Mouse (Mus musculus) layer of hippocampus, postnatal 25 days (tissue): ENCODE results near the gene Phlda1. TPM values are rescaled to one million over a fixed set of nuclear protein-coding genes. Genes with fewer than 3 reads are reported as not detected.
"Not testable (repeated sequence)": the region's sequence is repeated elsewhere in the genome, so short reads cannot be mapped to it uniquely, and the experiment has no call there.

Source experiments
- DNase-seq, 2 experiments: peaks; one replicate each; pipeline ENCODE4 v3.0.0; 2022; ENCODE audit warnings: mixed read lengths in 2 of 2, low spot score in 1 of 2; ENCODE audit errors: extremely low spot score in 1 of 2
- total RNA-seq, 2 experiments: library from RNA; stranded (reverse); gene quantifications; 2 replicates each; pipeline ENCODE4 v1.2.3; 2021

Phlda1 gene
- 10 to 100 TPM; 19.6 to 22.3 TPM for total RNA-seq

DNA sequence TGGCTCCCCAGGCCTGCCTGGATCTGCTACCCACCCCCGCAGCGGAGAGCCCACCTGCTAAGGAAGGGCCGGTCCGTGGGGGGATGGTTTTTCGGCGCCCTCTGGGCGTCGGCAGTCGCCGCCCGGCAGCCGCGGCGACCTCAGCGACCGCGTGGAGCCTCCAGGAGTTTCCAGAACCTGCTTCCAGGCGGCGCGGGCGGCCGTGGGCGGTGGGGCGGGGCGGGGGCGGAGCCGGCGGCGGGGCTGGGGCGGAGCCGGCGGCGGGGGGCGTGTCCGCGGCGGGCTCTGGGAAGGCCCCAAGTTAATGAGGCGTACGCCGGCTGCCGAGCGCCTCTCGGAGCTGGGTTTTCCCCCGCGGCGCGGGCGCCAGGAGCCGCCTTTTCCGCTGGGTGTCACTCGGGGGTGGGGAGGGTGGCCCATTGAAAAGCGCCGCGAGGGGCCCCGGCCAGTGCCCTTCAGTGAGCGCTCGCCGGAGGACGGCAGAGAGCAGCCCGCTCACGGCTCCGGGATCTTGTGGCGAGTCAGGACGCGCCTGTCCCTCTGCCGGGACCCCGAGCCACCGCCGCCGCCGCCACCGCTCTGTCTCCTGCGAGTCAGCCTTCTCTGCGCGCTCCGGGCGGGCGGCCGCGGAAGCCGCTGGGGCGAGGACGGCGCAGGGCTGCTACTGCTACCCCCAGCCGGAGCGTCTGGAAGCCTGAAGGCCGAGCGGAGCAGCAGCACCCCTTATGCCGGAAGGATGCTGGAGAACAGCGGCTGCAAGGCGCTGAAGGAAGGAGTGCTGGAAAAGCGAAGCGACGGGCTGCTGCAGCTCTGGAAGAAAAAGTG, at the start of gene Phlda1:
Phlda1 (plus strand) TSS at position 186 of the 825 bp plus-strand sequence.
- peak; percentile 86 to 89 for DNase-seq

DNA sequence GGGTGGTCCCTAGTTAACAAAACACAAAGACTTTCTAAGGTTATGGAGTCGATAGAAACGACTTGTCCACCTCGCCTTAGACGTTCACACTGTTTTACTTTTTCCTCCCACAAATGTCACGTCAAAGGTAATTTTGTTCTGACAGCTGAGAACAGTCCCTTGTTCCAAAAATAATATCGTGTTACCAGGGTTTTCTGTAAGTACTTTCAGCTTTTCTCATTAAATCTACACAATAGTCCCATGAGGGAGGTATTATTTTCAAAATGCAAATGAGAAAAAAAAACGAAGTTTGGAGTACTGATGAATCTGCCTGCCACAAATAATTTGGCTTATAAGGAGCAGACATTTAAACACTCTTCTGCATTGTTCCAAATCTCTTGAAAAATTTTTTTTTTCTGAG, 48.0 kb upstream of the Phlda1 start:
- no peak for DNase-seq

DNA sequence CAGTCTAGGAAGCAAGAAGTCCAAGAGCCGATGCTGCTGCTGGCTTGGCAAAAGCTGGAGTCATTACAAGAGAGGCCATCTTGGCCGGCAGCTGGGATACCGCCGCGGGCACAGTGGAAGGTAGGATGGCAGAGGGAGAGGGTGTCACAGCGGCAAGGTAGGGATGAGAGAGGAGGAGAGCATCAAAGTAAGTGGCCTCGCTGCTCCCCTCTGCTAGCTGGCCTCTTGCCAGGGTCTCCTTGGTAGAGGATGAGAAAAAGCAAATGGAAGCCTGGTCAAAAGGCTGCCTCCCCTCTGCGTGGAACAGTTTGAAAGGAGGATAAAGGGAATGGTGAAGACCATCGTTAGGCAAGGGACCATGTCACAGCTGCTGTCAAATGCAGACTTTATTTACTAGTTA, 47.0 kb upstream of the Phlda1 start:
- DNase-seq: no peak

DNA sequence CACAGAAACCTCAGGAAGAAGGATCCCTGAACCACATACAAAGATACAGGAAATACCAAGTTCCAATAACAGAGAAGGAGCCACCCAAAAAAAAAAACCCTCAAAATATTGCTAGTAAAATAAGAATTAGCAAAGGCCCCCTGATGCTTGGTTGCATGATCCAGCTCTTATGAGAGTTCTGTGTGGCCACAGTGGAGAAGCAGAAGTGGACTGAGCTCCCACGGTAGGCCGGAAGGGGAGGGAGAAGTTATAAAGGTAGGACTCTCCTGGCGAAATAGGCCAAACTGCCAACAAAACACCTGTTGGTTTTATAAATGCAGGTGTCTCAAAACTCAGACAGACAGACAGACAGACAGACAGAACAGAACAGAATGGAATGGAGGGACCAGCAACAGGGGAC, 46.2 kb upstream of the Phlda1 start:
- no peak for DNase-seq

DNA sequence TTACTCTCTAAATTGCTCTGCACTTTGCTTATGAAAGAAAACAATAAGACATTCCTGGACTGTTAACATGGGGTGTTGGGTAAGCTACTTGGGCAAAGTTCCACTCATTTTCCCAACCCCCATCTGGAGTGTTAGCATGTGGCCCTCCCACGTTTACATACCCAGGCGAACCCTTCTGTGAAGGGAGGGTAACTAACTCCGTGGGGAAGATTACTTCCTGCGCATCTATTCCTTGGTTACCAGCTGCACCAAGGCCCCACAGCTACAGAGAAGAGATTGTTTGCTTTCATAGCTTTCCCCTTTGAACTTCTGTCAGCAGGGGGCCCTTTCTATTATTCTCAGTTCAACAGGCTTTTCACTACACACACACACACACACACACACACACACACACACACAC, 45.7 kb upstream of the Phlda1 start:
- DNase-seq: no peak

DNA sequence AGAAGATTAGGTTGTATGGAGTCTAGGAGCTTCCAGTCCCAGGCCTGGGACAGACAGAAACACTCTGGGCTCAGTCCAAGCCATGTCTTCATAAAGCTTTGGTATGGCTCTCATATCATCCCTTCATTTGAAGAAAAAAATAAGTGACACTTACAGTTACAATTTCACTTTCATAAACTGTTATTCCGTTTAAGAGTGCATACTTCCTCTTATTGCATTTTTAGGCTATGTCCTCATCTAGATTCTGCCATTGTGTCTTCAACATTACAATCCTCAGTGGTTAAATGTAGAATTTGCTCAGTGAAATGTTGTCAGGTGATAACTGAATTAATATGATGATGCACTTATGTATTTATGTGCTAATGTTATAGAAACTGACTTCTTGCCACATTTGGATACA, 41.3 kb upstream of the Phlda1 start:
- no peak for DNase-seq

DNA sequence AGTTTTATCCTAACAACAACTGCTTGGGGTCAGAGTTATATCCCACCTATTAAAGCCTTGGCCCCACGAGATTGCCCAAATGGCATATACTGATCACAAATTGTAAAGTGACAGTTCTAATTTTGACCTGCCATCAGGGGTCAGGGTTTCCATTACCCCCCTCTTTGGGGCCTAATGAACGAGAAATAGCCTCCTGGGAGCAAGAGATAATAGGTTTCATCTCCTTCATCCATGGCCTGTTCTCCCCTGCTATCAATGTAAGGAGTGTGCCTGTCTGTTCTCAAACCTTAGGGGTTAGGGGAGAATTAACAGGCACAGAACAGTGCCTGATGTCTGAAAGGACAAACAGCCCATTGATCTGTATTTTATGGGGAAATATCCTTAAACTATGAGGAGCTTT, 40.7 kb upstream of the Phlda1 start:
- no peak for DNase-seq

DNA sequence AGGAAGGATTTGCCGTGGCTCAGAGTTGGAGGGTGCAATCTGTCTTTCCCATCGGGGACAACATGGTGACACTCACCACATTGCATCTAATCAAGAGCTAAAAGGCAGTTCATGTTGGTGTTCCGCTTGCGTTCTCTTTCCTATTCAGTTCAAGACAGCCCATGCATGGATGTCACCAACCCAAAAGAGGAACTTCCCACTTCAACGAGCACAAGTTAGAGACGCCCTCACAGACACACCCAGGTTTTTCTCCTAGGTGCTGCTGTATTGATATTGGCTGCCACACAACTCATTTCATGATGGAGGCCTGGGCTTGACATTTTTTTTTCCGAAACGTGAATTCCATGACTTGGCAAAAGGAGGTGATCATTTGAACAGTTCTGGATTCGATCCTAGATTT, 34.9 kb upstream of the Phlda1 start:
- DNase-seq: no peak

DNA sequence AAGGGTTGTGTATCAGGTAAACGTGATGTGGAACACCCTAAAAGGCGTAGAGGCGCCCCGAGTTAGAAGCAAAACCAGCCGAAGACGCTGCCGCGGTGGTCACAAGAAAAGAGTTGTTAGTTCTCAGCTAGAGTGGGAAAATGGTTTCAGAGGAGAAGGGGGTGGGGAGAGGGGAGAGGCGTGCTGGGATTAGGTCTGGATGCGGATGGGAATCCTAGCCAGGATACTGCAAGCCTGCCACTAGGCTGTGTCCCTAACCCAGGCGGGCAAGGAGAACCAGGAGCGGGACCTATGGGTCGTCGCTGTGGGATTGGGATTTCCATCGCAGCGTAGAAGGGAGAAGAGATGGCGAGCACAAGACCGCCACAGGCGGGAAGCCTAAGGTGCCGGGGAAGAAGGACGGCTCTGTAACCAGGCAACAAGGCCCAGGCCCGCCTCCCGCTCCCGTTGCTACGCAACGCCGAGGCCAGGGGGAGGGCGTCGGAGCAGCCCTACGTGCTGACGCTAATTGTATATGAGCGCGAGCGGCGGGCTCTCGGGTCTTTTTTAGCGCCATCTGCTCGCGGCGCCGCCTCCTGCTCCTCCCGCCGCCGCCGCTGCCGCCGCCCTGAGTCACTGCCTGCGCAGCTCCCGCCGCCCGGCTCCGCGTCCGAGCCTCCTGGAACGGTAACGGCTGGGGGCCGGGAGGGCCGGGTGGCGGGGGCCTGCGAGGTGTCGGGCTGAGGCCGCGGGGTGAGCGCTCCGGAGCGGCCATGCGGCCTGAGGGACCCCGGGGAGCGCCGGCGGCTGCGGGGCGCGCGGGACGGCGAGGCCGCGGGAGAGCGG, 33.2 kb upstream of the Phlda1 start, which contains the start of gene Nap1l1:
Nap1l1 (plus strand) TSS at position 538 of the 825 bp plus-strand sequence.
- DNase-seq: peak; percentile 91 to 97

DNA sequence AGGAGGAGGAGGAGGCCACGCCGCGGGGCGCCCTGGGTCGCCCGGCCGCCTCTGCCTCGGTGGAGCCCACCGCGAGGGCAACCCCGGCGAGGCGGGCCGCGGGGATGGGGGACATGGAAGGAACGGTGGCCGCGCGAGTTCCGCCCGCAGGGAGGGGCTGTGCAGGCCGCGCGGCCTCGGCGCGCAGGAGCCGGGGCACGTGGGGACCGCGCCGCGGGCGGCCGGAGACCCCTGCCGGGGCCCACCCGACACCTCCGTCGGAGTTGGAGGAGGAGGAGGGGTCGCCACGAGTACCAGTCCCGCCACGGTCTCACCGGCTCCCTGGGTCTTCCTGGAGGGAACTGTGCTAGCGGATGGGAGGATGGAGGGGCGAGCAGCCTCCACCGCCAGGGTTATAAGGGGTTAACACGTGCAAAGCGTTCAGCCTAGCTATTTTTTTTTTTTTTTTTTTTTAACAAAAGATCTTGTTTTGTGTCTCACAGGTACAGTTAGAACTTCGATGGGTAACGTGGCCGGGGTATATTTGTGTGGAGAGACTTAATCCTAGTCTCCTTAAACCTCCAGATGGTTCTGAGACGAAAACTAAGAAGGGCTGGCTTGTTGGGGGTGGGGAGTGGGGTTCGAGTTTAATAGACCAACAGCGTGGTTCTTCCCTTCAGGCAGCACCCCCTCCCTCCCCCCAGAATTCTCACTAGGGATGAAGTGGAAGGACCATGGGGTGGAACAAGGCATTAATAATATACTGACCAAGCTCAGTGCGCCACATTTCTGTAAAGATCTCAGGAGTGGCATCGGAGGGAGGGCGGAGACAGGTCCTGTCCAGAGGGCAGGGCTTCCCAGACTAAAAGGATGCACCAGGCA, 32.3 kb upstream of the Phlda1 start:
- DNase-seq: peak; percentile 22 to 63

DNA sequence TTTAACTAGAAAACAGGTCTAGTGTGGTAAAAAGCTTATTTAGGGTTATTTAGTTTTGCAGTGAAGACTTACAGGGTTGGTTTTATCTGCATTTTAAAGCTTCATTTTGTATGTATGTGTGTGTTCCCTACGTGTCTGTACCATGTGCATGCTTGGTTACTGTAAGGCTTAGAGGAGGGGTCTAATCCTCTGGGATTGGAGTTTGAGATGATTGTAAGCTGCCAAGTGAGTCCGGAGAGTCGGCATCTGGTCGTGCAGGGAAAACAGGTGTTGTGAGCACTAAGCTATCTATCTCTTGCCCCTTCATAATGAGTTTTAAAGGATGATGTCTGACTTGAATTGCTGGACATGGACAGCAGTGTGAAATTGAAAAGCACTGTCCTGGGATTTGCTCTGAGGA, 29.8 kb upstream of the Phlda1 start:
- no peak for DNase-seq

DNA sequence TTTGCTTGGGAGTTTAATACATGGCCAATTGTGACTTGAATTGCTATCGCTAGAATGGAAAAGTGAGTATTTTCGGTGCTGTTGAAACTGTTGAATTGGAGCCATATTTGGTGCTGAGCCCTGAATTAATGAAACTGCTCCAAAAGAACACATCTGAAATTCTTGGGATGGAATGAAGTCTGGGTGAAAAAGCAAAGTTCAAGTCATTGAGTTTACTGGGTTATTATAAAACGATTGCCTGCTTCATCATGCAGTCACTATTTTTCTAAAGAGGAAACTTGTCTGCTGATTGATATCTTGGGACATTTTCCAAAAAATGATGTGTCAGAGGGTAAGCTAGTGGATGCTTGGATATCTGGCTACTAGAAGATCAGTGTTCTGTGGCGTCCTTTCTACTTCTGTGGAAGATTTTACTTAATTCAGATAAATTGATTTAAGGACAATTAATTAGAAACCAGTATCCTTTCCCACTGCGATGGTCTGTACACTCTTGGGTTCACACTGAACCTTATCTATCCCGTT, 29.0 kb upstream of the Phlda1 start:
- DNase-seq: no peak

DNA sequence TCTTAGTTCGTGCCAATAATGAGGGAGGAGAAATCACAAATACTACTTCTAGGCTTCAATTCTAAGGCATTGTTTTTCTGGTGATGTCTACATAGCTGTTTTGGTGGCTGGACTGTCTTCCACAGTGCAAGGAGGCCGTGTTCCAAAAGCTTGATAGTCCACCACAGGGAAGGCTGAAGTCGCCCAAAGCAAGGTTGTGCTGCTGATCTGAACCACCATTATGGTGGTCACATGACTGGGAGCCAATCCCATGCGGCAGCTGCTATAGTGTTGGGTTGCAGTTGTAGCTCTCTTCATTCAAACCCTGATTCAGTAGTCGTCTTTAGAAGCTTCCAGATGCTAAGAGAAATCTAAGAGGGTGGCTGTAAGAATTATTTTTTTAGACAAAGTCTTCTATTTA, 26.5 kb upstream of the Phlda1 start:
- no peak for DNase-seq

DNA sequence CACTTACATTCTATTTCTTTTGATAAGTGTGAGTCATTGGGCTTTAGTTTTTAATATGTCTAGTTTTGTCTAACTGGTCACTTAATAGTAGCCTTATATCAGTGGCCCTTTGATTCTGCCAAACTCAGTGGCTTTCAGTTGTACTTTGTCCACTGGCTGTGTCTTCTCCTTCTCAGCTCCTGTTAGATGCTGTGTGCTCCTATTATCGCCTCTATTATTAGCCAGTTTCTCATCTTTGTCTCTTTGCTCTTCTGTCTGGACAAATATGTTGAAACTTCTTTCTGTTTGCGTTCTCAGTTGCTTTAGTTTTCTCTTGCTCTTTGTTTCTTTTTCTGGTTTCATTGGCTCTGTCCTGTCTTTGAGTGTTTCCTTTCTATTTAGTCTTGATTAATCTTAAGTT, 23.4 kb upstream of the Phlda1 start:
- no peak for DNase-seq

DNA sequence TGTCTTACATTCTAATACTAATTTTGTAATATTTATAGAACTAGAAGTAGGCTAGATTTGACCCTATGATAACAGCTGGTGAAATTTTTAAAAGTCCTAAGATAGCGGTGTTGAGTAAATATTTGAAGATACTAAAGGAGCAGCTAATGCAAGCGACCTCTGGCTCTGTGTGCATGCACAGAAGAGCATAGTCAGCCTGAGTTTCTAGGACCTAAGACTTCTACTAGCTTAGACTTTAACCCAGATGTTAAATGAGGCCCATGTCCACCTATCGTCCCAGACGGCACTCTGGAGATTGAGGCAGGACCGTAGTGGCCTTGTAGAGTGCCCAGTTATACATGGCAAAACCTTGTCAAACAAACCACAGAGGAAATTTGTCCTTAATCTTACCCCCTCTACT, 22.0 kb upstream of the Phlda1 start:
- DNase-seq: no peak

DNA sequence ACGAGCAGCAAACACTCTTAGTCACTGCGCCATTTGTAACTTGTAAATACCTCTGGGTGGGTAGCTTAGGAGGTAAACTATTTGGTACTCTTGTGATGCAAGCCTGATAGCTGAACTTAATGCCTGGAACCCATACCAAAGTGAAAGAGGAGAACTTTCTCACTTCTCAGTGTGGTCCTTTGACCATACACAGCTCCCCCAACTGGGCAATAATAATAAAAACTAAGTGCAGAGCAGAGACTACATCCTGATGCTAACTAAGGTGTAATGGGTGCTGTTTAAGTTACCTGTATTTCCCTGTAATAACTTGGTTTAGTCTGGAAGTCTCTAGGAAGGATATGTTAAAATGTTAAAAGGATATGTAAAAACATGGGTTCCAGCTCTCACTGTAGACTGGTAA, 17.3 kb upstream of the Phlda1 start:
- no peak for DNase-seq

DNA sequence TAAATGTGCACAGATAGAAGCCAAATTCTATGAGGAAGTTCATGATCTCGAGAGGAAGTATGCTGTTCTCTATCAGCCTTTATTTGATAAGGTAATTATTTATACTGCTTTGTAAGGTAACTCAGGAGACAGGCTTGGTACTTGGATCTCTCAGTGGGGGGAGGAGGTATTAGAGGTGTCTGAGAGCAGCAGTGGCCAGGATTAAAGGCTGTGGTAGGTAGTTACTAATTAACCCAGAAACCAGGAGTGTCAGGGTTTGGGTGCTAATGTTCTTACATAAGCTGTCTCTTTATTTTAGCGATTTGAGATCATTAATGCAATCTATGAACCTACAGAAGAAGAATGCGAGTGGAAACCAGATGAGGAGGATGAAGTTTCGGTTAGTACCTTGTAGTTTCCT, 16.0 kb upstream of the Phlda1 start:
- DNase-seq: not testable (repeated sequence)

DNA sequence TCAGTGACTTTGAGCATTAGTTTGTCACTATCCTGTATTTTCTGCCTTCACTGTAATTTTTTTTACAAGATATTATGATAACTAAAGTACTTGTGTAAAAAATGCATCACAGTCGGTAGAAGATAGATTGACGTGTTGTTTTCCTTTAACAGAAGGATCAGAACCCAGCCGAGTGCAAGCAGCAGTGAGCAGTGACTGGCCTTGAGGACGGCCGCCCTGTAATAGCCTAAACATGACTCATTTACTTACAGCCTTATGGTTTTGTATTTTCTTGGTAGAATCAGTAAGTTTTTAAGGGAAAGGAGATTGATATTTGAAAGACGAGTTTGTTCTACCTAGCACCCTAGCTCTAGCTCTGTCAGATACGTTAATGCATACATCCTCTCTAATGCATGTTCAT, 10.2 kb upstream of the Phlda1 start:
- no peak for DNase-seq

DNA sequence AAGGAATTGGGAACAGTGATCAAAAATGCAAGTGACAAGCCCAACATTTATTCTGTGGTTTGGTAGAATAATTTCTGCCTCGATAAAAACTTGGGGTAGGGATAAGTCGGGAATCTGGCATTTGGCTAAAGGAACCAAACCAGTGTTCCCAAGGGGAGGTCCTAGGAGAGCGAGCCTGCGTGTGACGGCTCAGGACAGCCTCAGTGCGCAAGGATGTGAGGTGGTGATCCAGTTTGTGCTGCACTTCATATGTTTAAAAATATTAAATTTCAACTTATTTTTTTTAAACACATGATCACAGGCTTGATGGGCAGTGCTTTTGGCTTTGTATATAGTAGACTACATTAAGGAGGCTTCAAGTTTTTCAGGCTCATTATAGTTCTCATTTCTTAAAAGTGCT, 6.2 kb upstream of the Phlda1 start:
- no peak for DNase-seq

DNA sequence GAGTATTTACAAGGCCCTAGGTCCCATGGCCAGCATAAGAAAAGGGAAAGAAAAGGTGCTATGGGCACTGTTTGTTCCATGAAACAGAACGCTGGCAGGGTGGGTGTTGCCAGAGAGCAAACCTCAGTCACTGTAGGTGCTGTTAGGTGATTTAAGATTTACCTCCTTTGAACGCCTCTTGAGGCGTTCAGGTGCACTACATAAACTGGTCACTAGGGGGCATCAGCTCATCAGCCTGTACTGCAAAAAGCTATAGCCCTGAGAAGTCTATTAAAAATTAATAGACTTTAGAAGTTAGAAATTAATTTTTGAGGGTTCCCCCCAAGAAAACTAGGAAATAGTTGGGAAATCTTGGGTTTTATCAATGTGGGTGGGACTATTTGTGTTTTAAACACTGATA, 3.0 kb upstream of the Phlda1 start:
- DNase-seq: peak; percentile 66 to 91

DNA sequence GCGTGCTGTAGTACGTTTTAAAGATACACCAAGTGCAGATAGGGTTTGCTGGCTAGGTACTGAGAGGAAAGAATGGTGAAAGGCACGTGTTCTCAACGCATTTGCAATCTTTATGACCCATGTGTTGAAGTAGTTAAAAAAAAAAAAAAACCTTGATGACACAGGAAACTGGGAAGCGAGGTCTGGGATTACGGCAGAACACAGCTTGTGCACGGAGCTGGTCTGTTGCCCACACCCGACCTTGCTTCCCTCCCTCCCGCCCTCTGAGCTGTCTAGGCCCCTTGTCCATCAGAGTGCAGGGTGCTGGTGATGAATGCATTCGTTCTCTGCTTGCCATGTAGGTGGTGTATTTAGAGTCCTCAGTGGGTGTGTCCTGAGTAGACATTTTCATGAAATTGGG, 2.4 kb upstream of the Phlda1 start:
- no peak for DNase-seq
